Mouse (Mus musculus) adipose tissue, adult 10 weeks (tissue): Measurements from ENCODE around the gene Gm49392. TPM values are rescaled to one million over a fixed set of nuclear protein-coding genes. Genes with fewer than 3 reads are reported as not detected.

Experiments used
- polyA plus RNA-seq: library from polyadenylated mRNA; stranded (reverse); fragments of 350-450 nt; fragmentation: Illumina TruSeq; extraction: RNeasy Lipid Tissue Mini Kit (QIAGEN cat#74804); gene quantifications from one replicate; pipeline ENCODE4 v1.2.3, GENCODE M21; 2014; ENCODE audit warnings: low read depth, low replicate concordance

Gm49392 gene
- polyA plus RNA-seq, result not detected

DNA sequence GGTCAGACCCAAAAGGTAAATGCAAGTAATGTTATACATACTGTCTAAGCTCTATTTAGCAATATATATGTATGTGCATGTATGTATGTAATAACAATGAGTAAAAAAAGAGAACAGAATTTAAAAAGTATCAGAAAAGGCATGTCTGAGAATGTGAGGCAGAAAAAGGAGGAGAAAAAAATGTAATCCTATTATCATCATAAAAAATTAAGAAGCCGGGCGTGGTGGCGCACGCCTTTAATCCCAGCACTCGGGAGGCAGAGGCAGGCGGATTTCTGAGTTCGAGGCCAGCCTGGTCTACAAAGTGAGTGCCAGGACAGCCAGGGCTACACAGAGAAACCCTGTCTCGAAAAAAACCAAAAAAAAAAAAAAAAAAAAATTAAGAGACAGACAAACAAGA lies at the start of gene Gm49392:
Gene Gm49392, minus strand, starts transcription at position 101 of the 400 bp plus-strand sequence.

DNA sequence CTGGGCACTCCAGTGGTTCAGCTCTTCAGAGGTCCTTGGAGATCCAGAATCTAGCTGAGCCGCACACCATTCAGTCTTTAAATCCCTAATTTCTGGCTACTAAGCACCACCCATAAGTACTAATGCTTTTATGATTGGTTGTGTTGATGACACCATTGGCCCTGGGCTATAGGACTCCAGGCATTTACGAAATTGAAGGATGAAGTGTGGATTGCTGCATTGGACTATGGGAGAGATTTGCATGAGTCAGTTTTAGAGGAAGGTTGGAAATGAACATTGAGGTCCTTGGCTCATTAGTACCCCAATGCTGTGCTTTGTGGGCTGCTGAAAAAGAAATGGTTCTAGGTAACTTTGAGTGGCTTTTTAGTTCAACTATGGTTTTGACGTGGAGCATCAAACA lies 45.2 kb upstream of the Gm49392 start, which contains the start of gene Tpbpa:
Gene Tpbpa, minus strand, starts transcription at position 101 of the 400 bp plus-strand sequence.

DNA sequence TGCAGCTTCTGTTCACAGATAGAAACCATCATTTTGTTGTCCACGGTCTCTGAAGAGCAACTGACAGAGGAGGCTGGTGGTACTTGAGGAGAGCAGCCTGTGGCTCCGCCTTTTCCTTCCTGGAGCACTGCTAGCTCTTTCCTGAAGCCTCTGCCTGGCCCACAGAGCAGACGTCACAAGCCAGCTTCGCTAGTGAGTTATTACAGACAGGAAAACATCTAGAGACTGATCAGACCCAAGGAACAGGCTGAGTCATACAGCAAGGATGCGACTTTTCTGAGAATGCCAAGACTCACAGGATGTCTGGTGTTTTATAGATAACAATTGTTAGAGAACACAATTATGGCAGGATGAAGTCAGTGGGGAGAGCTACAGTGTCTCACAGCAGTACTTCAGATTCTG lies 39.8 kb upstream of the Gm49392 start, which contains the start of the genes Gm49391 and Ctla2a:
Gene Gm49391, minus strand, starts transcription at position 72 of the 402 bp plus-strand sequence.
Gene Ctla2a, minus strand, starts transcription at position 126 of the 402 bp plus-strand sequence.

DNA sequence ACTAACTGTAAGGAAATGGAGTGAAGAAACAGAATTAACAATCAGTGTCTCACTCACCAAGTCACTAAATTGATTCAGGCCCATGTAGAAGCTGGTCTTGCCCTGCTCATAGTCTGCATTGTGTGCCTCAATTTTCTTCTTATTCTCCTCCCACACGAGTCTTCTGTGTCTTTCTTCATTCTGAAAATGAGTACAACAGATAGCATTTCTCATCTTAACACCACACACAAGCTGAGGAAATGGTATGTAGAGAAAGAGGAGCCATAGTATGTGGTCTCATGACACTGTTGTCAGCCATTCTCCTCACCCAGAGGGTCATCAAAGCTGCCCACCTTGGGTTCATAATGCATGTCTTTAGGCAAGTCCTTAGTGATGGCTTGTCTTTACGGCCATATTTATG lies 38.8 kb upstream of the Gm49392 start, which contains the start of gene Gm49393:
Gene Gm49393, minus strand, starts transcription at position 101 of the 400 bp plus-strand sequence.

DNA sequence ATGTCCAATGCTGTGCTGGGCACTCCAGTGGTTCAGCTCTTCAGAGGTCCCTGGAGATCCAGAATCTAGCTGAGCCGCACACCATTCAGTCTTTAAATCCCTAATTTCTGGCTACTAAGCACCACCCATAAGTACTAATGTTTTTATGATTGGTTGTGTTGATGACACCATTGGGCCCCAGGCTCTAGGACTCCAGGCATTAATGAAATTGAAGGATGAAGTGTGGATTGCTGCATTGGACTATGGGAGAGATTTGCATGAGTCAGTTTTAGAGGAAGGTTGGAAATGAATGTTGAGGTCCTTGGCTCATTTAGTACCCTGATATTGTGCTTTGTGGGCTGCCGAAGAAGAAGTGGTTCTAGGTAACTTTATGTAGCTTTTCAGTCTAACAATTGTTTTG lies 8.1 kb upstream of the Gm49392 start, which contains the start of gene Tpbpb:
Gene Tpbpb, minus strand, starts transcription at position 101 of the 400 bp plus-strand sequence.

DNA sequence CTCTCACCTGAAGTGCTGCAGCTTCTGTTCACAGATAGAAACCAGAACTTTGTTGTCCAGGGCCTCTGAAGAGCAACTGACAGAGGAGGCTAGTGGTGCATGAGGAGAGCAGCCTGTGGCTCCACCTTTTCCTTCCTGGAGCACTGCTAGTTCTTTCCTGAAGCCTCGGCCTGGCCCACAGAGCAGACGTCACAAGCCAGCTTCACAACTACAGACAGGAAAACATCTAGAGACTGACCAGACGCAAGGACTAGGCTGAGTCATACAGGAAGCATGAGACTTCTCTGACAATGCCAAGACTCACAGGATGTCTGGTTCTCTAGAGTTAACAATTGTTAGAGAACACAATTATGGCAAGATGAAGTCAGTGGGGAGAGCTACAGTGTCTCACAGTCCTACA lies 634 bp upstream of the Gm49392 start, which contains the start of gene Ctla2b:
Gene Ctla2b, minus strand, starts transcription at position 120 of the 400 bp plus-strand sequence.

DNA sequence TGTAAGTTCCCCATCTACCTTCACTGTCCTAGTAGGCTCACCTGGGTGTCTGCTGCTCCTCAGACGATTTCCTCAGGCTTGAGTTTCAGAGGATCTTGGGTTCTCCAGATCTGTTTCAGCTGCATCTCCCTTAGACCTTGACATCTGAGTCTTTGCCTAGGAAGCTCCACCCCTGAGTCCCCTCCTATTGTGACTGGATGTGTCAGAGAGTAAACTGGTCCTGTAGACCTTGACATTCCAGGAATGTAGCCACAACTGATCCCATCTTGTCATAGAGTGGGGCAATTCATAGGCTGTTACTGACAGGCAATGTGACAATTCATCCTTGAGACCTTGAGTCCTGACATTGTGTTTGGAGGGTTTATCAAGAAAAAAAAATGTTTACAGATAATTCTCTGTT lies 32.4 kb downstream of the Gm49392 start, which contains the start of gene 4930486L24Rik:
Gene 4930486L24Rik, minus strand, starts transcription at position 195 of the 400 bp plus-strand sequence.

DNA sequence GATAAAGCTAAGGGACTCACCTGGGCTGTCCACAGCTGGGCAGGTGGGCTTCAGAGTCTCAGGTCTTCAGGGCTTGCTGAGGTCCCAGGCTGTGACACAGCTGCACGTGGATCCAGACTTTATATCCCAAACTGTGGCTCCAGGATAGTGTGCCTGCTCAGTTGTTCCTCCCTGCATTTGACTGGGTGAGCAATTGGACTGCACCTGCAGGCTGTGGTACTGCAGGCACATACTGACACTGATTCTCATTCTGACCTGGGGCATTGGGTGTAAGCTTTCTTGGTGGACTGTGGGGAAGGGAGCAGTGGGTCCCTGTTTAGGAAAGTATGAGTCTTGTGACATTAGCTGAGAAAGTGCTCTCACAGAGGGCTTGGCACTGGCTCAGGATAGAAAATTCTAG lies 93.9 kb downstream of the Gm49392 start, which contains the start of gene Ctsll3:
Gene Ctsll3, minus strand, starts transcription at position 101 of the 400 bp plus-strand sequence.

Other genes with a start within 250 kb of the Gm49392 start
- gene BC051665, start 110.5 kb downstream of the Gm49392 start, polyA plus RNA-seq, result not detected
- not detected for gene Ctsll3, start 94.0 kb downstream of the Gm49392 start, polyA plus RNA-seq
- gene 4930486L24Rik, start 32.4 kb downstream of the Gm49392 start, polyA plus RNA-seq, result 2.1 TPM
- 9.9 TPM for gene Ctla2b, start 553 bp upstream of the Gm49392 start, polyA plus RNA-seq
- not detected for gene Tpbpb, start 8.0 kb upstream of the Gm49392 start, polyA plus RNA-seq
- 0.82 TPM for gene Gm49393, start 38.7 kb upstream of the Gm49392 start, polyA plus RNA-seq
- 2.6 TPM for gene Gm49391, start 39.7 kb upstream of the Gm49392 start, polyA plus RNA-seq
- 38.0 TPM for gene Ctla2a, start 39.7 kb upstream of the Gm49392 start, polyA plus RNA-seq
- gene Tpbpa, start 45.1 kb upstream of the Gm49392 start, polyA plus RNA-seq, result not detected
- not detected for gene Ctsj, start 109.1 kb upstream of the Gm49392 start, polyA plus RNA-seq
- gene Ctsq, start 143.7 kb upstream of the Gm49392 start, polyA plus RNA-seq, result not detected